Mouse (Mus musculus) granulocyte monocyte progenitor cell, adult 5-6 weeks (primary cell): ENCODE results near the gene Ppm1k. TPM values are rescaled to one million over a fixed set of nuclear protein-coding genes. Genes with fewer than 3 reads are reported as not detected.
A peak's percentile ranks its signal among the peaks of the same experiment; 100 is the strongest.
"Not testable (repeated sequence)": the region's sequence is repeated elsewhere in the genome, so short reads cannot be mapped to it uniquely, and the experiment has no call there.

ENCODE experiments used
- ATAC-seq: replicated peaks from 2 replicates; pipeline ENCODE4 v1.8.0; 2016; ENCODE audit warnings: mild to moderate bottlenecking, moderate TSS enrichment, inconsistent platforms; ENCODE audit not compliant: poor library complexity, severe bottlenecking
- total RNA-seq, 2 experiments: library from RNA; stranded (forward) in 1 of 2; stranded (reverse) in 1 of 2; fragments of 200-712, 200-1000 nt in 1 of 2; fragments of >200 nt in 1 of 2; fragmentation: Nextera tagmentation in 1 of 2; gene quantifications; 2 replicates each; pipeline ENCODE4 v1.2.3; 2014 to 2017

Gene Ppm1k
- total RNA-seq (2014; fragmentation: Nextera tagmentation) (3.8 and 4.1 TPM in 2 replicates), total RNA-seq (2017) (21.3 and 30.2 TPM in 2 replicates)

DNA sequence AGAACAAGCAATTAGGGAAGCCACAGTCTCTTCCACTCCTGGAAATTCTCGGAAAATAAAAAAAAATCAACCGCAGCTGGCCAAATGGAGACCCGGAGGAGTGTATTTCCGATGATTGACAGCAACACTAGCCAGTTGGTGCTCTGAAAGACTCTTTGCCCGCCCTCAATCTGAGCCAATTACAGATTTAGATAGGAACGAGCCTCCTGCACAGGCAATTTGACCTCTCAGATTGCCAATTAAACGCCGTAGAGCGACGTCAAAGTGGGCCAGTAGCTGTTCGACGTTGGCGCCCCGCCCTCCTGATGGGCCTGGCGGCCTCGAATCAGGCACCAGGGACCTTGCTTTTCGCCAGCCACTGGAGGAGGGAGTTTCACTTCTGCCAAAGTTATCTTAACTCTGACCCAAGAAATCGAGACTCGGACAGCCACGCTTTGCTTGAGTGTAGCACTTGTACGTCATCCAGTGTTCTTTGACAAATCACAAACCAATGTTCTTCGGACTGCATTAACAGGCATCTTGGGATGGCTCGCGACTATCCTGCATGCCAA lies at the start of gene Ppm1k:
Ppm1k (minus strand) TSS at position 83 of the 551 bp plus-strand sequence.
- ATAC-seq, result peak; percentile 90

GRCm38 (mm10) chr6:57582356-57582755 lies 47.1 kb upstream of the Ppm1k start:
- 0 out of 2 replicates have a peak, but pooled peaks have one; percentile 19 for ATAC-seq

- ATAC-seq, result no peak
Measured at GRCm38 (mm10) chr6:57581595-57581994, 46.3 kb upstream of the Ppm1k start.

GRCm38 (mm10) chr6:57580881-57581548 lies 45.7 kb upstream of the Ppm1k start, which contains the start of gene Herc6:
Gene Herc6, plus strand, starts transcription at chr6:57581000.
- peak; percentile 98 for ATAC-seq

DNA sequence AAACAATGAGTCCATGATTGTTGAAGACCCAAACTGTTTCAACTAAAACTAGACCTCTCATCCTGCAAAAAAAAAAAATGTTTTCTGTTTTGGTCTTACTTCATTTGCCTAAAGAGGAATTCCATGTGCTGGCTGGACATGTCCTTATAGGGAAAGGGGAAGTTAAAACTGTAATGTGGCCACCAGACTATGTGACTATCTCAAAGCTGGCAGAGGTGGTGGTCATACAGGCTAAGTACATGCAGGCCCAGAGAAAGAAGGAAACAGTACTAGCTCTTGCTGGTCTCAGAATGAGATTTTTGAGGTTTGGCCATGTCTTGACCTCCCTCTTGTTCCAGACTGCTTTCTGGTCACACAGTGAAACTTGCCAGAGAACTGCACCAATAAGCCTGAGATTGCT lies 36.3 kb upstream of the Ppm1k start:
- peak; percentile 64 for ATAC-seq

- ATAC-seq, result peak; percentile 75
Measured at GRCm38 (mm10) chr6:57570170-57570974, 35.1 kb upstream of the Ppm1k start.

GRCm38 (mm10) chr6:57567630-57568029 lies 32.4 kb upstream of the Ppm1k start:
- ATAC-seq, result peak; percentile 70

- no peak for ATAC-seq
Measured at GRCm38 (mm10) chr6:57565452-57565851, 30.2 kb upstream of the Ppm1k start.

- no peak for ATAC-seq
Measured at GRCm38 (mm10) chr6:57563454-57563853, 28.2 kb upstream of the Ppm1k start.

DNA sequence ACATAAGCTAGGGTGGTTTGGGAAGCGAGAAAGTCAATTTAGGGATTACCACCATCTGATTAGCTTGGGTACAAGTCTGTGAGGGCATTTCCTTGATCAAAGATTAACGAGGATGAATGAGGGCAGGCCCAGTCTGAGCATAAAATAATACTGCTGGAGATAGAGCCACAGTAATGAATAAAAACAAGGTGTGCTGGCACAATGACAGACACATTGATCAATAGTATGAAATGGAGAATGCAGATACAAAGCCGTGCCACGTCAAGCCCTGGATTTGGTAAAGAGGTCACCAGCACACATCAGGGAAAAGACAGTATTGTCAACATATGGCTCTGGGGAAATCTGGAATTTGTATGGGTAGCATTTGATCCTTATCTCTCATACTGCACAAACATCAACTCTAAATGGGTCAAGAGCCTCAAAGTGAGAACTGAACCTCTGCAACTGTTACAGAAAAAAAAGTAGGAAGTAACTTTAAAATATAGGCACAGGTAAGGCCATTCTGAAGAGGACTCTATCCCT lies 22.6 kb upstream of the Ppm1k start:
- ATAC-seq, result no peak

DNA sequence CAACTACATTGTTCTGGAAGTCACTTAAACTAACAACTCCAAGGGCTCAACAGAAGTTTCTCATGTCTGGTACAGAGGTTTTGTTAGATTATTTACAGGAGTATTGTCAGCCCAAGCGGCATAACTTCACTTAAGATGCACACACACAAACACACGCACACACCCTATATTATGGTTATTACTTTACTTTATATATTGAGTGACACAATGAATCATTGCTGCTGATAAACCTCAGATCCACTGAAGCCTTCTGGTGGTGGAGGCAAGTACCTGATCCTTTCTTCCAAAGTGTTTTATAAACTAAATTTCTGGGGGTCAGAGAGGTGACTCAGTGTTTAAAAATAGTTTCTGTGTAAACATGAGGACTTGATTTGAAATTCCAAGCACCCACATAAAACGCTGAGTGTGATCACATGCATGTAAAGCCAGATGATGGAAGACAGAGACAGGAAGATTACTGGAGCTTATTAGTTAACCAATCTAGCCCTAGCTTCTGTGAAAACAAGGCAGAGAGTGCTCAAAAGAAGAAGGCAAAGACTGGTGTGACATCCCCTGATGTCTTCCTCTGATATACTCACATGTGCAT lies 16.0 kb upstream of the Ppm1k start:
- no peak for ATAC-seq

DNA sequence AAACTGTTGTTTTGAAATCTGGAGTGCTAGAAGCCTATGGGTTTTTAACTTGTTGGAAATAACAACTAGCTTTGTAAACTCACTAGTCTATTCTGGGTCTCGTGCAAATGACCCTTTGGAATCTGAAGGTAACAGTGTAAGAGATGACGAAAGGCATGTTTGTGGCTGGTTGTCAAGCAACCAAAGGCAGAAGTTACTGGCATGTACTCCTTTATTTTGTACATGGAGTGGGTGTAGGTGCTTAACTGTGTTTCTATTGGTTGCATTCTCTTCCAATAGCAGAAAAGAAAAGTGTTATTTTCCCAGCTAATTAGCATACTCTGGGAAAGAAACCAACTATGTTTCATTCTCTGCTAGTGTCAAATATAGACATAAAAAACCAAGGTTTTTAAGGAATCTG lies 9.6 kb upstream of the Ppm1k start:
- ATAC-seq, result no peak; the same call in 1 of the 2 replicates

DNA sequence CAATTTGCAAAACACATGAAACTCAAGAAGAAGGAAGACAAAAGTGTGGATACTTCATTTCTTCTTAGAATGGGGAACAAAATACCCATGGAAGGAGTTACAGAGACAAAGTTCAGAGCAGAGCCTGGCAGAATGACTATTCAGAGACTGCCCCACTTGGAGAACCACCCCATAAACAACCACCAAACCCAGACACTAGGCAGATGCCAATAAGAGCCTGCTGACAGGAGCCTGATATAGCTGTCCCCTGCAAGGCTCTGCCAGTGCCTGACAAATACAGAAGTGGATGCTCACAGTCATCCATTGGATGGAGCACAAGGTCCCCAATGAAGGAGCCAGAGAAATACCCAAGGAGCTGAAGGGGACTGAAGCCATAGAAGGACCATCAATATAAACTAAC lies 8.3 kb upstream of the Ppm1k start:
- not testable (repeated sequence) for ATAC-seq

- ATAC-seq, result peak; percentile 88
Measured at GRCm38 (mm10) chr6:57541737-57542335, 6.6 kb upstream of the Ppm1k start.

- no peak for ATAC-seq
Measured at GRCm38 (mm10) chr6:57540950-57541498, 5.8 kb upstream of the Ppm1k start.

DNA sequence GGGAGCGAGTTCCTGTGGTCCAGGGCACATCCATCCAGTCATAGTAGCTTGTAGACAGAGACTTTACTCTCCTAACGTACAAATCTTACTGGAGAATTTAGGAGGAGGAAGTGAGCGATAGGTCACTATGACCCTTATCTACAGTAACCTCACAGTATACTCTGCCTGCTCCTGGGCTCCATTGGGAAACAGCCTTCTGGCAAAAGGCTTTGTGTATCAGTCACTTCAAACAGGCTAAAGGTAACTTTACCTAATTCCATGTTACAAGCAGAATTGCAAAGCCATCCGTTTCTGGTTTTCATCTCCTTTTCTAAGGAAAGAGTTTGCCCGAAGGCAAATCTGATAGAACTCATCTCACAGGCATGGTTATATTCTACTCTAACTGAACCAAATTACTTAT lies 2.6 kb upstream of the Ppm1k start:
- no peak for ATAC-seq

- ATAC-seq, result peak; percentile 6
Measured at GRCm38 (mm10) chr6:57535971-57536669, 852 bp upstream of the Ppm1k start.

DNA sequence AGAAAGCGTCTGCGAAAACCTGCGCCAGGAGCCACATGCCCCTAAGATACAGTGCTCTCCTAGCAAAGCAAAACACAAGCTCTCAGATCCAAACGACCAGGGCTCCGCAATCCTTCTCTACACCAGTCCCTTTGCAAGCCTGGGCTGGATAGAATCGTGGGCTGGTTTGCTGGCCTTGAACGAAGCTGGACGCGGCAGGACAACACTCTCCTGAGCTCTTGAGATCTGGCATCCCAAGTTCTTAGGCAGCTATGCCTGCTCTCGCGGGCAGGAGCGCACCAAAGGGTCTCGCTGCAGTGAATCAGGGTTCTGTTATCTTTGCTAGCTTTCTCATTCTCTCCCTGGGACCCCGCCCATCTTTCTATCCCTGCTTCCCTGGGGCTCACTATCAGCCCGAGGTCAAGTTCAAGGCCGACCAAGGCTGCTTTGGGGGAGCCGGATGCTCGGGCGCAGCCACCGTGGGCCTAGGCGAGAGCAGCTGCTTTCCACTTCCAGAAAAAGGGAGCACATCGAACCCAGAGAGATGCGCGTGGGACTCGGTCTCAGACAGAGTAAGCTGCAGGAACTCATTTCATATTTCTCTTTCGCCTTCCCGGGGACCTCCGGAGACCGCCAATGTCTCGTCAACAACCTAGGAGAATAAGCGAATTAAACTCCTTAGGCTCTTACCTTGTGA lies 519 bp downstream of the Ppm1k start:
- peak; percentile 17 for ATAC-seq

GRCm38 (mm10) chr6:57534231-57534610 lies 1.0 kb downstream of the Ppm1k start:
- ATAC-seq, result peak; percentile 13; the same call in 1 of the 2 replicates
